Comparison of ENCODE assay signal across 21 mouse cellular contexts in genomic region chrX:59508273-59508672, GRCm38 (mm10). TPM values are rescaled to one million over a fixed set of nuclear protein-coding genes. Genes with fewer than 3 reads are reported as not detected.
DNase-seq lines count a peak whose midpoint lies in the region; ATAC-seq and TF ChIP-seq lines count a peak whose summit lies in the region.
"Had no signal": no experiment of that assay in that cellular context is flagged by ENCODE, and none has a peak within 500 bp of the region (broad histone marks: within the 10 kb centered on the region; RNA-seq: fewer than 3 reads in every experiment).

No protein-coding gene starts in this region.

- no peaks in the 10 kb centered on the region for H3K27me3 ChIP-seq in forebrain, postnatal 0 days (ENCODE audit: insufficient read depth, low read length)
- H3K27me3 ChIP-seq: embryonic facial prominence, embryonic 13.5 days; limb, embryonic 15.5 days; midbrain, embryonic 13.5 days; neural tube, embryonic 13.5 days; stomach, embryonic 15.5 days had no signal

- no peak overlapping the region for H3K27ac ChIP-seq in forebrain, postnatal 0 days (ENCODE audit: low read depth, low read length)
- H3K27ac ChIP-seq: embryonic facial prominence, embryonic 13.5 days; heart, embryonic 10.5 days; limb, embryonic 15.5 days; midbrain, embryonic 13.5 days; neural tube, embryonic 13.5 days; stomach, embryonic 15.5 days had no signal

- H3K4me1 ChIP-seq in forebrain, postnatal 0 days (ENCODE audit: insufficient read depth), result no peaks in the 10 kb centered on the region
- H3K4me1 ChIP-seq: embryonic facial prominence, embryonic 13.5 days; heart, embryonic 10.5 days; limb, embryonic 15.5 days; midbrain, embryonic 13.5 days; neural tube, embryonic 13.5 days; stomach, embryonic 15.5 days had no signal

- no peak overlapping the region for H3K4me3 ChIP-seq in forebrain, postnatal 0 days (ENCODE audit: low read depth, low read length)
- H3K4me3 ChIP-seq: embryonic facial prominence, embryonic 13.5 days; heart, embryonic 10.5 days; limb, embryonic 15.5 days; midbrain, embryonic 13.5 days; neural tube, embryonic 13.5 days; stomach, embryonic 15.5 days had no signal

- H3K9ac ChIP-seq in forebrain, postnatal 0 days, result no peak overlapping the region
- H3K9ac ChIP-seq: embryonic facial prominence, embryonic 13.5 days; limb, embryonic 15.5 days; midbrain, embryonic 13.5 days; neural tube, embryonic 13.5 days; stomach, embryonic 15.5 days had no signal

- no peaks in the 10 kb centered on the region for H3K9me3 ChIP-seq in forebrain, postnatal 0 days (ENCODE audit: low read length)
- H3K9me3 ChIP-seq: embryonic facial prominence, embryonic 13.5 days; heart, embryonic 10.5 days; limb, embryonic 15.5 days; midbrain, embryonic 13.5 days; neural tube, embryonic 13.5 days; stomach, embryonic 15.5 days had no signal

- ATAC-seq in cerebellum, adult (ENCODE audit: insufficient number of reproducible peaks, low FRiP score, low TSS enrichment), result no peak
- ATAC-seq in CD4-positive, CD25-positive, alpha-beta regulatory T cell, adult 4 months, result peak; percentile 94
- ATAC-seq in forebrain, postnatal 0 days, result no peak
- ATAC-seq: forebrain, embryonic 14.5 days; midbrain, embryonic 13.5 days had no signal

- no peaks in the 10 kb centered on the region for H3K36me3 ChIP-seq in forebrain, postnatal 0 days (ENCODE audit: insufficient read depth)
- H3K36me3 ChIP-seq: embryonic facial prominence, embryonic 13.5 days; heart, embryonic 10.5 days; limb, embryonic 15.5 days; midbrain, embryonic 13.5 days; neural tube, embryonic 13.5 days; stomach, embryonic 15.5 days had no signal

- peak; percentile 9 to 12 for DNase-seq in cerebellum, adult 18-20 months
- DNase-seq in cerebellum, postnatal 10 days, result peak; percentile 33 to 58
- DNase-seq in naive thymus-derived CD4-positive, alpha-beta T cell, adult 2 months (ENCODE audit: low read depth), result peak; percentile 61
- DNase-seq in frontal cortex, adult 2 months (ENCODE audit: extremely low spot score in 1 of 2, low spot score in 1 of 2), result no peak
- no peak for DNase-seq in kidney, postnatal 4 days
- DNase-seq in forebrain, postnatal 0 days, result no peak
- DNase-seq: adrenal gland, postnatal 25 days; kidney, adult 8-10 months; kidney, postnatal 25 days; lung, postnatal 10 days; right cerebral cortex, postnatal 14 days; spleen, adult 18-20 months had no signal

- no peak overlapping the region for H3K4me2 ChIP-seq in forebrain, postnatal 0 days (ENCODE audit: low read depth)
- H3K4me2 ChIP-seq: embryonic facial prominence, embryonic 13.5 days; limb, embryonic 15.5 days; midbrain, embryonic 13.5 days; neural tube, embryonic 13.5 days; stomach, embryonic 15.5 days had no signal

- TF ChIP-seq CTCF in forebrain, postnatal 0 days (IDR thresholded peaks at IDR 0.05; ENCODE audit: low read depth), result no peak

- WGBS in forebrain, postnatal 0 days, result 54% methylated on average over 4 of the region's 4 CpGs

RNA-seq across cellular contexts. Expression of gene Fgf13, which starts 59.6 kb away (rescaled TPM):
- 1 to 10 TPM; 9.1 TPM for polyA plus RNA-seq in CD4-positive, CD25-positive, alpha-beta regulatory T cell, adult 4 months (2017; shearing (Covaris generic))
- polyA plus RNA-seq in frontal cortex, adult 2 months (2012; rRNA removed), result 110 and 115 TPM in 2 replicates
- 168 and 187 TPM in 2 replicates for total RNA-seq in forebrain, postnatal 0 days (2014; rRNA removed)
- 154 and 236 TPM in 2 replicates for polyA plus RNA-seq in forebrain, postnatal 0 days (2015; fragmentation: Nextera tagmentation; extraction: Ambion mirVana)

Comparison
In these comparisons a context has a peak if more than half of its experiments do, and no peak if none do; other contexts are left out.
1. DNase-seq: peak in cerebellum, adult 18-20 months (2 of 2), cerebellum, postnatal 10 days (2 of 2) and naive thymus-derived CD4-positive, alpha-beta T cell, adult 2 months (single experiment); none in frontal cortex, adult 2 months (0 of 2), kidney, postnatal 4 days (0 of 2) and forebrain, postnatal 0 days (single experiment).
2. RNA of gene Fgf13, which starts 59.6 kb away (polyA plus RNA-seq): 154 to 236 TPM in forebrain, postnatal 0 days and 110 to 115 TPM in frontal cortex, adult 2 months; 9.1 TPM in CD4-positive, CD25-positive, alpha-beta regulatory T cell, adult 4 months; every median in the first group is over 10 times any median in the second.